Mouse (Mus musculus) NIH3T3 (cell line): ENCODE data around the gene Nlgn2.
A peak's percentile ranks its signal among the peaks of the same experiment; 100 is the strongest.
"Not testable (repeated sequence)": the region's sequence is repeated elsewhere in the genome, so short reads cannot be mapped to it uniquely, and the experiment has no call there.

ENCODE experiments used
- DNase-seq: peaks from one replicate; pipeline ENCODE4 v3.0.0-alpha.2; 2012; ENCODE audit warnings: low read depth

Gene Nlgn2

GRCm38 (mm10) chr11:69864138-69864860 lies 26.7 kb upstream of the Nlgn2 start:
- DNase-seq = no peak

- DNase-seq = not testable (repeated sequence)
These were observed 26.1 kb upstream of the Nlgn2 start for GRCm38 (mm10) chr11:69863729-69864128.

- no peak for DNase-seq
These were observed 20.8 kb upstream of the Nlgn2 start, which contains the start of gene Tnk1 for GRCm38 (mm10) chr11:69858113-69858998. Gene Tnk1, minus strand, starts transcription at chr11:69858730.

- no peak for DNase-seq
These were observed 17.8 kb upstream of the Nlgn2 start for GRCm38 (mm10) chr11:69855347-69855746.

GRCm38 (mm10) chr11:69854680-69855079 lies 17.1 kb upstream of the Nlgn2 start:
- DNase-seq = no peak

- no peak for DNase-seq
These were observed 16.4 kb upstream of the Nlgn2 start for GRCm38 (mm10) chr11:69853994-69854393.

GRCm38 (mm10) chr11:69850754-69851153 lies 13.2 kb upstream of the Nlgn2 start:
- no peak for DNase-seq

GRCm38 (mm10) chr11:69849884-69850283 lies 12.3 kb upstream of the Nlgn2 start:
- DNase-seq = no peak

- no peak for DNase-seq
These were observed 11.5 kb upstream of the Nlgn2 start for GRCm38 (mm10) chr11:69849128-69849527.

GRCm38 (mm10) chr11:69848021-69848420 lies 10.4 kb upstream of the Nlgn2 start:
- no peak for DNase-seq

- DNase-seq = peak; percentile 73
These were observed 9.4 kb upstream of the Nlgn2 start for GRCm38 (mm10) chr11:69846738-69847688.

GRCm38 (mm10) chr11:69846198-69846680 lies 8.7 kb upstream of the Nlgn2 start, which contains the start of gene Plscr3:
Gene Plscr3, plus strand, starts transcription at chr11:69846376.
- DNase-seq = peak; percentile 94

- DNase-seq = peak; percentile 69
These were observed 1.1 kb upstream of the Nlgn2 start for GRCm38 (mm10) chr11:69838714-69839104.

GRCm38 (mm10) chr11:69837952-69838713 lies 549 bp upstream of the Nlgn2 start, which contains the start of gene Tmem256:
Gene Tmem256, plus strand, starts transcription at chr11:69838514.
- peak; percentile 98 for DNase-seq

- DNase-seq = peak; percentile 66
These were observed 644 bp downstream of the Nlgn2 start for GRCm38 (mm10) chr11:69836703-69837576.

GRCm38 (mm10) chr11:69835966-69836335 lies 1.6 kb downstream of the Nlgn2 start:
- DNase-seq = no peak

GRCm38 (mm10) chr11:69835326-69835965 lies 2.1 kb downstream of the Nlgn2 start:
- no peak for DNase-seq

GRCm38 (mm10) chr11:69834001-69834549 lies 3.5 kb downstream of the Nlgn2 start:
- no peak for DNase-seq

- no peak for DNase-seq
These were observed 4.0 kb downstream of the Nlgn2 start for GRCm38 (mm10) chr11:69833554-69833953.
